Mouse (Mus musculus): Measurements from ENCODE around the gene Kmt5a.
"Not testable (repeated sequence)": the region's sequence is repeated elsewhere in the genome, so short reads cannot be mapped to it uniquely, and the experiment has no call there.

Gene Kmt5a

GRCm38 (mm10) chr5:124446301-124446881 lies 6.7 kb downstream of the Kmt5a start:
- DNase-seq, result peak; percentile 86 to 92

- DNase-seq, result peak; percentile 24 to 52
These were observed 9.8 kb downstream of the Kmt5a start for GRCm38 (mm10) chr5:124449494-124449893.

DNA sequence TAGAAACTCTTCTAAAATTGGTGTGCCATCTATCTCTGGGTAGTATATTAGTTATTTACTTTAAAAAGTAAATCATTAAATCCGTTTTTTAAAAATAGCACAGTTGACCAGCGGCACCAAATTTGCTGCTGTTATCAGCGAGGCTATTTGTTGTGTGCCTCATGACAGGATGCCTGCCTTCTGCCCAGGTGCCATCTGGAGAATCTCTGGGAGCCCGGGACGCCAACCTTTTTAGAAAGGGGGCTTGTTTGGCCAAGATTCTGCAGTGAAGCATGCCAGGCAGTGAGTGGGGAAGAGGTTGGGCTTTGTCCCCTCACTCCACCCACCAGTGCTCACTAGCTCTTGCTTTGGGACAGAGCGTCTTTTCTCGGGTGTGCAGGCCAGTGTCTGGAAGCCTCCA lies 10.3 kb downstream of the Kmt5a start:
- DNase-seq, result no peak

DNA sequence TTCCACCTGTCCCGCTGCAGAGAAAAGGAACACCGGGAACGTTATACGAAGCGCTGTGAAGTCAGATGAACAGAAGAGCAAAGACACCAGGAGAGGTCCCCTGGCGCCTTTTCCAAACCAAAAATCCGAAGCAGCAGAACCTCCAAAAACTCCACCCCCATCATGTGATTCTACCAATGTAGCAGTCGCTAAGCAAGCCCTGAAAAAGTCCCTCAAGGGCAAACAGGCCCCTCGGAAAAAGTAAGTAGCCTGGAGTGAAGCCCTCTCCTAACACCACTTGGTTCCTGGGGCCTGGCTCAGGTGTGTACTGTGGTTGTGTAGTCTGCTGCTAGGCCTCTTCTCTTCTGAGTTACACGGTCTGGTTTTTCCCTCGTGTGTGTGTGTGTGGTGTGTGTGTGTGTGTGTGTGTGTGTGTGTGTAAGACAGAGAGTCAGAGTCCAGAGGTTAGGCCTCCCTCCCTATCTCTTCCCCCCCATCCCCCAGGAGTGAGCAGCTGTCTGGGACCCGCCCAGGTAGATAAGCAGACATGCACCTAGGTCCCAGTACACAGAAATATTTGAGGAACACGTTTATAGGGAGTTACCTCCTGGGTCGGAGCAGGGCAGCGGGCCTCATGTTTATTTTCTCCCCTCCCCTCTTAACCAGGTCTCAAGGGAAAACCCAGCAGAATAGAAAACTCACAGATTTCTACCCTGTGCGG lies 11.1 kb downstream of the Kmt5a start:
- no peak for DNase-seq

DNA sequence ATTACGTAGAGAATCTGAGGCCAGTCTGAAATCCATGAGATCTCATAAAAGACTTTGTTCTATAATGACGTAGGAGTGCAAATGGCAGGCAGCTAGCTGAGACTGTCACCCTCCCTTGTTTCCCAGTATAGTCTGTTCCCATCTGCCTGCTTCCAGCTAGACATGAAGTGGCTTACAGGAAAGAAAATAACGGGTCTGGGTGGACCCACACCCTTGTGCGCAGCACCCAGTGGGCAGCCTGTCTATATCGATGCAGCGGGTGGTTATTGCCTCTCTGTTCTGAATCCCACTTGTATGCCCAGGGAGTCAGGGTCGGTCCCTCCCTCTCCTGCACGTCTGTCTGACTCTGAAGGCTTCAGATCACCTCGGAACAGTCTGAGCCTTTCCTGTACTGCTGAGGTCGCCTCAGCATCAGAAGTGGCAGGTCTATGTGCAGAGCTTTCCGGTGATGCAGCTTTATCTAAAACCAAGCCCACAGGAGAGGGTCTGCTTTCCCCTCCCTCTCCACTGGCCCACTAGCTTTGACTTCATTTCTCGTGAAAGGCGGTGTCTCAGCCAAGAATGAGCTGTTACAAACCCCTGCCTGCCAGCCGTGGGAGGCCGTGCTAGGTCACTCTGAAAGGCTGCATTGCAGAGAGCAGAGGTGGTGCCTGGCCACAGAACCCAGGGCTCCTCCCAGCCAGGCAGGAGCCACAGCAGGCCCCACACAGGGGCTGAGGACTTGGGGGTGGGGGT lies 12.9 kb downstream of the Kmt5a start:
- DNase-seq, result no peak

- DNase-seq, result no peak
These were observed 13.8 kb downstream of the Kmt5a start for GRCm38 (mm10) chr5:124453339-124454081.

- no peak for DNase-seq
These were observed 14.3 kb downstream of the Kmt5a start for GRCm38 (mm10) chr5:124454082-124454419.

GRCm38 (mm10) chr5:124456762-124457161 lies 17.0 kb downstream of the Kmt5a start:
- no peak for DNase-seq

DNA sequence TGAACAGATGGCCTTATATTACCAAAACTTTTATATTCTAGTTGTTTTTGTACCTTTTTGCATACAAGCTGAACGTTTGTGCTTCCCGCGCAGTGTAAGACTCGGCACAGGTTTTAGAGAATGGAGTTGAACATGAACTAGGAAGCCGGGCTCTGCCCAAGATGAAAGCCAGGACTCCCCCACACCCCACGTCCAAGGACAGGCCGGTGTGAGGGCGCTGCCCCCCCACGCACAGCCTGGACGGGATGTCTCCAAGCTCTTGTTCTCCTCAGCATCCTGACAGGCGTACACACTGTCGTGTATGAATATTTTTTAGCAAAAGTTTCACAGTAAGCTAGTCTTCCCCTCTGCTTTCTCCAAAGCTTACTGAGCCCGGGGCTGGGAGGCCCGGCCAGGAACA lies 21.2 kb downstream of the Kmt5a start:
- DNase-seq, result not testable (repeated sequence)

GRCm38 (mm10) chr5:124462297-124463025 lies 22.7 kb downstream of the Kmt5a start:
- no peak for DNase-seq

GRCm38 (mm10) chr5:124463462-124463861 lies 23.7 kb downstream of the Kmt5a start:
- no peak for DNase-seq

DNA sequence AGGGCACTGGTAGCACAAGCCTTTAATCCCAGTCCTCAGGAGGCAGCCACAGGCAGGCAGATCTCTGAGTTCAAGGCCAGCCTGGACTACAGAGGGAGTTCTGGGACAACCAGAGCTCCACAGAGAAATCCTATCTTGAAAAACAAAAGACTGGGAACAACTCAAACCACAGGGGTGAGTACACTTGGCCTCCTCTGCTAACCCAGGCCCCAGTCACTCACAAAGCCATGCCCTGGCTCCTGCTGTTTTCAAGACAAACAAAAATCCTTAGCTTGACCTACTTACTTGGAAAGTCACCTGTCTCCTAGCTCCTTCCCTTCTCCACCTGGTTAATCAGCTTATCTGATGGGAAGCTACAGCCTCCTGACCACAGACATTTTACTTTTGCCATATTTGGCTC lies 25.2 kb downstream of the Kmt5a start:
- DNase-seq, result no peak

- DNase-seq, result no peak
These were observed 28.0 kb downstream of the Kmt5a start for GRCm38 (mm10) chr5:124467766-124468165.

- no peak for DNase-seq
These were observed 28.6 kb downstream of the Kmt5a start for GRCm38 (mm10) chr5:124468365-124468764.

DNA sequence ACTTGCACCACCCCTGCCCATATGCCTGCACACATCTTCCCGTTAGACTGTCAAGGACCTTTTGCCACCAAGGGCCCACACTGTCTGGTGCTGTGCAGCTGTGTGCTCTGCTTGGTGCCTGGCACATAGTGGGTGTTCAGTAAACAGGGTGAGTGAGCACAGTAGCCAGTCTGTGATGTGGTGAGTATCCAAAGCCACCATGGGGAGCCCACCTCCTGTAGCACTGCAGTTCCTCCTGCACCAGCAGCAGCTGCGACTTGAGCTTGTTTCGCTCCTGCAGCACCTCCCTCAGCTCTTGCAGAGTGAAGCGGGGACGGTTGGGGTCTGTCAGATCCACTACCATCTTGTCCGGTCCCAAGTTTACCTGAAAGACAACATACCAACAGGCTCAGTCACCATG lies 29.8 kb downstream of the Kmt5a start:
- DNase-seq, result no peak

GRCm38 (mm10) chr5:124470591-124471171 lies 31.0 kb downstream of the Kmt5a start:
- DNase-seq, result no peak

GRCm38 (mm10) chr5:124478873-124479204 lies 39.1 kb downstream of the Kmt5a start:
- DNase-seq, result no peak

- DNase-seq, result no peak
These were observed 40.4 kb downstream of the Kmt5a start for GRCm38 (mm10) chr5:124480119-124480518.

DNA sequence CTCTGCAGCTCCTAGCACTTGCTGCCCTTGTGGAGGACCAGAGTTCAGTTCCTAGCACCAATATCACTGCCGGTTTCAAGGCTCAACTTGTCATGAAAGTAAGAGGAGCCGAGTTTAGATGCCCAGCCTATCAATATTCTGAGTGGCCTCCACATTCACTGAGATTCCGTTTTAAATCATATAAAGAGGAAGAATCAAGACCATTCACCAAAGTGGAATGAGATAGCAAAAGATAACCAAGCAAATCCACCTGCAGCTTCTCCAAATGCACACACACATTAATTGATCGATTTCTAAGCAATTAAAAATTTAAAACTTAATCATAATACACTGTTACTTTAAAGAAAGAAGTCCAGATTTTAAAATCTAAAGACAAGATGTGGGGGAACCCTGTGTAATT lies 42.0 kb downstream of the Kmt5a start:
- DNase-seq, result no peak

GRCm38 (mm10) chr5:124482436-124482965 lies 42.8 kb downstream of the Kmt5a start:
- peak in 1 of 2 experiments; percentile 28 for DNase-seq

DNA sequence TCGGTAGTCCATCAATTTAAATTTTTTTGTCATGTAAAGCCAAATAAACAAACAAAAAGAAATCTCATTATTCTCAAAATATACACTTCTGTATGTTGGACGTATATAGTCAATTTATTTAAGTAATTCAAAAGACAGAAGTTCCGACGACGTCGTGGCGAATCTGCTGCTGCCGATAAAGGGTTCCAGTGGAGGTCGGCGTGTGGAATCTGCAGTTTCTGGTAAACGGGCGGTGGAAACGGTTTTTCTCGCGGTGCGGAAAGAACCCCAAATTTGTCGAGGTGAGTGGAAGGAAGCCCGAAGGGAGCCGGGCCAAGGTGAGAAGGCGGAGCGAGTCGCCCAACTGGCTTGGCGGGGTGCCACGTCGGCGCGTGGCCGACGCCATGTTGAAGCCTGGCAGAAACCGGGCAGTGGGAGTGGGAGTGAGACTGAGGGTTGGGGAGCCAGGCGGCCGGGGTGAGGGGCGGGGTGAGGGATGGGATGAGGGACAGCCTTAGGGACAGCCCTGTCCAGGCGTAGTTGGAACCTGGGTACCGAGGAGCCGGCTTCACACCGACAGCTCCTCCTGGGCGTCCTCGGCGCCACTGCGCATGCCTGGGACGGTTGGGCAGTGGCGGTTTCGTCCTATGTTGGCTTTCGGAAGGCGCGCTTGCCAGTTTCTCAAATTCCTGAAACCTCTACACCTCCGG lies 43.4 kb downstream of the Kmt5a start, which contains the start of gene Snrnp35:
Gene Snrnp35, plus strand, starts transcription at position 169 of the 689 bp plus-strand sequence.
- peak; percentile 92 to 93 for DNase-seq
